Mouse (Mus musculus): Measurements from ENCODE around the gene Hmga1. TPM values are rescaled to one million over a fixed set of nuclear protein-coding genes. Genes with fewer than 3 reads are reported as not detected.
A peak's percentile ranks its signal among the peaks of the same experiment; 100 is the strongest.

Hmga1 gene
- polyA plus RNA-seq, 1 experiment from 2014 or later: 113 TPM

- no peak overlapping the region for H3K27ac ChIP-seq (replicated peaks in 1 of 2; ENCODE audit: control insufficient read depth in 1 of 2, insufficient read depth in 1 of 2, low read depth in 2 of 2, low read length in 2 of 2)
- no peak for ATAC-seq (ENCODE audit: insufficient number of reproducible peaks, insufficient read depth, low FRiP score, low read depth)
- peaks cover 0 to 12% of the 10 kb centered on the region in 2 experiments; a peak in 1 of 4 replicates for H3K4me1 ChIP-seq (ENCODE audit: control insufficient read depth in 2 of 2, insufficient read depth in 2 of 2, low read length in 2 of 2)
- H3K36me3 ChIP-seq (ENCODE audit: control insufficient read depth, insufficient read depth, low read length): peaks cover 89% of the 10 kb centered on the region
- no peaks in the 10 kb centered on the region for H3K9me3 ChIP-seq (ENCODE audit: control insufficient read depth, low read length)
- no peaks in the 10 kb centered on the region for H3K27me3 ChIP-seq (ENCODE audit: control insufficient read depth, insufficient read depth, low read length)
- WGBS: 83% methylated on average over 20 of the region's 20 CpGs
- no peak overlapping the region for H3K9ac ChIP-seq (ENCODE audit: low read length)
- no peak overlapping the region for H3K4me3 ChIP-seq (ENCODE audit: control insufficient read depth in 1 of 2, insufficient read depth in 1 of 2, low read depth in 1 of 2, low read length in 2 of 2)
- no peak overlapping the region for H3K4me2 ChIP-seq (ENCODE audit: low read length)
These were observed 24.2 kb downstream of the Hmga1 start for GRCm38 (mm10) chr17:27580392-27581068.

- Histone ChIP-seq H3K27me3 (ENCODE audit: control insufficient read depth, insufficient read depth, low read length) (no peaks in the 10 kb centered on the region), H3K27ac (replicated peaks in 1 of 2; ENCODE audit: control insufficient read depth in 1 of 2, insufficient read depth in 1 of 2, low read depth in 2 of 2, low read length in 2 of 2) (no peak overlapping the region), H3K4me2 (ENCODE audit: low read length) (no peak overlapping the region), H3K4me3 (ENCODE audit: control insufficient read depth in 1 of 2, insufficient read depth in 1 of 2, low read depth in 1 of 2, low read length in 2 of 2) (no peak overlapping the region), H3K36me3 (ENCODE audit: control insufficient read depth, insufficient read depth, low read length) (peaks cover 67% of the 10 kb centered on the region), H3K4me1 (ENCODE audit: control insufficient read depth in 2 of 2, insufficient read depth in 2 of 2, low read length in 2 of 2) (peaks cover 21 to 31% of the 10 kb centered on the region in 2 experiments), H3K9ac (ENCODE audit: low read length) (no peak overlapping the region; the same call in 1 of the 2 replicates), H3K9me3 (ENCODE audit: control insufficient read depth, low read length) (no peaks in the 10 kb centered on the region)
- ATAC-seq (ENCODE audit: insufficient number of reproducible peaks, insufficient read depth, low FRiP score, low read depth): no peak
- 80% methylated on average over 13 of the region's 13 CpGs for WGBS
These were observed 27.0 kb downstream of the Hmga1 start for GRCm38 (mm10) chr17:27583185-27583894.

GRCm38 (mm10) chr17:27586661-27587060, 30.4 kb downstream of the Hmga1 start:
- peak; percentile 26 for ATAC-seq (ENCODE audit: insufficient number of reproducible peaks, insufficient read depth, low FRiP score, low read depth)
- peak overlapping the region; percentile 87 to 96 for H3K27ac ChIP-seq (replicated peaks in 1 of 2; ENCODE audit: control insufficient read depth in 1 of 2, insufficient read depth in 1 of 2, low read depth in 2 of 2, low read length in 2 of 2)
- no peaks in the 10 kb centered on the region for H3K27me3 ChIP-seq (ENCODE audit: control insufficient read depth, insufficient read depth, low read length)
- 44% methylated on average over 9 of the region's 9 CpGs for WGBS
- H3K9ac ChIP-seq (ENCODE audit: low read length): peak overlapping the region; percentile 56
- peaks cover 47% of the 10 kb centered on the region for H3K36me3 ChIP-seq (ENCODE audit: control insufficient read depth, insufficient read depth, low read length)
- H3K9me3 ChIP-seq (ENCODE audit: control insufficient read depth, low read length): no peaks in the 10 kb centered on the region
- peaks cover 40 to 63% of the 10 kb centered on the region in 2 experiments for H3K4me1 ChIP-seq (ENCODE audit: control insufficient read depth in 2 of 2, insufficient read depth in 2 of 2, low read length in 2 of 2)
- no peak overlapping the region for H3K4me3 ChIP-seq (ENCODE audit: control insufficient read depth in 1 of 2, insufficient read depth in 1 of 2, low read depth in 1 of 2, low read length in 2 of 2)
- peak overlapping the region; percentile 51 for H3K4me2 ChIP-seq (ENCODE audit: low read length)

- Histone ChIP-seq H3K36me3 (ENCODE audit: control insufficient read depth, insufficient read depth, low read length) (peaks cover 41% of the 10 kb centered on the region), H3K9me3 (ENCODE audit: control insufficient read depth, low read length) (no peaks in the 10 kb centered on the region), H3K9ac (ENCODE audit: low read length) (peak overlapping the region; percentile 56), H3K4me3 (ENCODE audit: control insufficient read depth in 1 of 2, insufficient read depth in 1 of 2, low read depth in 1 of 2, low read length in 2 of 2) (no peak overlapping the region), H3K27me3 (ENCODE audit: control insufficient read depth, insufficient read depth, low read length) (no peaks in the 10 kb centered on the region), H3K4me2 (ENCODE audit: low read length) (peak overlapping the region; percentile 51), H3K4me1 (ENCODE audit: control insufficient read depth in 2 of 2, insufficient read depth in 2 of 2, low read length in 2 of 2) (peaks cover 40 to 69% of the 10 kb centered on the region in 2 experiments), H3K27ac (replicated peaks in 1 of 2; ENCODE audit: control insufficient read depth in 1 of 2, insufficient read depth in 1 of 2, low read depth in 2 of 2, low read length in 2 of 2) (peak overlapping the region; percentile 87 to 96)
- WGBS: 38% methylated on average over 12 of the region's 12 CpGs
- ATAC-seq (ENCODE audit: insufficient number of reproducible peaks, insufficient read depth, low FRiP score, low read depth): peak; percentile 68
These were observed 31.0 kb downstream of the Hmga1 start for GRCm38 (mm10) chr17:27587252-27587651.

GRCm38 (mm10) chr17:27588231-27588630, 31.9 kb downstream of the Hmga1 start:
- Histone ChIP-seq H3K9me3 (ENCODE audit: control insufficient read depth, low read length) (no peaks in the 10 kb centered on the region), H3K4me2 (ENCODE audit: low read length) (peak overlapping the region; percentile 51; the same call in 1 of the 2 replicates), H3K4me1 (ENCODE audit: control insufficient read depth in 2 of 2, insufficient read depth in 2 of 2, low read length in 2 of 2) (peaks cover 43 to 68% of the 10 kb centered on the region in 2 experiments), H3K36me3 (ENCODE audit: control insufficient read depth, insufficient read depth, low read length) (peaks cover 42% of the 10 kb centered on the region), H3K27me3 (ENCODE audit: control insufficient read depth, insufficient read depth, low read length) (no peaks in the 10 kb centered on the region), H3K9ac (ENCODE audit: low read length) (peak overlapping the region; percentile 45; the same call in 1 of the 2 replicates), H3K27ac (replicated peaks in 1 of 2; ENCODE audit: control insufficient read depth in 1 of 2, insufficient read depth in 1 of 2, low read depth in 2 of 2, low read length in 2 of 2) (peak overlapping the region in 1 of 2 experiments; percentile 96; a peak in 2 of 4 replicates), H3K4me3 (ENCODE audit: control insufficient read depth in 1 of 2, insufficient read depth in 1 of 2, low read depth in 1 of 2, low read length in 2 of 2) (no peak overlapping the region)
- no peak for ATAC-seq (ENCODE audit: insufficient number of reproducible peaks, insufficient read depth, low FRiP score, low read depth)
- 47% methylated on average over 8 of the region's 8 CpGs for WGBS

- Histone ChIP-seq H3K27ac (replicated peaks in 1 of 2; ENCODE audit: control insufficient read depth in 1 of 2, insufficient read depth in 1 of 2, low read depth in 2 of 2, low read length in 2 of 2) (peak overlapping the region; percentile 21 to 29; a peak in 2 of 4 replicates), H3K9ac (ENCODE audit: low read length) (no peak overlapping the region), H3K4me1 (ENCODE audit: control insufficient read depth in 2 of 2, insufficient read depth in 2 of 2, low read length in 2 of 2) (peaks cover 51 to 80% of the 10 kb centered on the region in 2 experiments), H3K4me3 (ENCODE audit: control insufficient read depth in 1 of 2, insufficient read depth in 1 of 2, low read depth in 1 of 2, low read length in 2 of 2) (no peak overlapping the region), H3K27me3 (ENCODE audit: control insufficient read depth, insufficient read depth, low read length) (no peaks in the 10 kb centered on the region), H3K36me3 (ENCODE audit: control insufficient read depth, insufficient read depth, low read length) (peaks cover 52% of the 10 kb centered on the region), H3K4me2 (ENCODE audit: low read length) (no peak overlapping the region), H3K9me3 (ENCODE audit: control insufficient read depth, low read length) (no peaks in the 10 kb centered on the region)
- ATAC-seq (ENCODE audit: insufficient number of reproducible peaks, insufficient read depth, low FRiP score, low read depth): no peak
- 87% methylated on average over 12 of the region's 12 CpGs for WGBS
These were observed 35.7 kb downstream of the Hmga1 start for GRCm38 (mm10) chr17:27591826-27592564.

GRCm38 (mm10) chr17:27592565-27592910, 36.2 kb downstream of the Hmga1 start:
- no peak overlapping the region for H3K27ac ChIP-seq (replicated peaks in 1 of 2; ENCODE audit: control insufficient read depth in 1 of 2, insufficient read depth in 1 of 2, low read depth in 2 of 2, low read length in 2 of 2)
- no peak overlapping the region for H3K9ac ChIP-seq (ENCODE audit: low read length)
- WGBS: 88% methylated on average over 7 of the region's 7 CpGs
- H3K4me3 ChIP-seq (ENCODE audit: control insufficient read depth in 1 of 2, insufficient read depth in 1 of 2, low read depth in 1 of 2, low read length in 2 of 2): no peak overlapping the region
- peaks cover 50 to 80% of the 10 kb centered on the region in 2 experiments for H3K4me1 ChIP-seq (ENCODE audit: control insufficient read depth in 2 of 2, insufficient read depth in 2 of 2, low read length in 2 of 2)
- H3K36me3 ChIP-seq (ENCODE audit: control insufficient read depth, insufficient read depth, low read length): peaks cover 52% of the 10 kb centered on the region
- no peak for ATAC-seq (ENCODE audit: insufficient number of reproducible peaks, insufficient read depth, low FRiP score, low read depth)
- no peaks in the 10 kb centered on the region for H3K9me3 ChIP-seq (ENCODE audit: control insufficient read depth, low read length)
- no peak overlapping the region for H3K4me2 ChIP-seq (ENCODE audit: low read length)
- H3K27me3 ChIP-seq (ENCODE audit: control insufficient read depth, insufficient read depth, low read length): no peaks in the 10 kb centered on the region

Measured in heart, embryonic 14.5 days (tissue).